ENCODE assay signal across 8 mouse cellular contexts in the genomic region with DNA sequence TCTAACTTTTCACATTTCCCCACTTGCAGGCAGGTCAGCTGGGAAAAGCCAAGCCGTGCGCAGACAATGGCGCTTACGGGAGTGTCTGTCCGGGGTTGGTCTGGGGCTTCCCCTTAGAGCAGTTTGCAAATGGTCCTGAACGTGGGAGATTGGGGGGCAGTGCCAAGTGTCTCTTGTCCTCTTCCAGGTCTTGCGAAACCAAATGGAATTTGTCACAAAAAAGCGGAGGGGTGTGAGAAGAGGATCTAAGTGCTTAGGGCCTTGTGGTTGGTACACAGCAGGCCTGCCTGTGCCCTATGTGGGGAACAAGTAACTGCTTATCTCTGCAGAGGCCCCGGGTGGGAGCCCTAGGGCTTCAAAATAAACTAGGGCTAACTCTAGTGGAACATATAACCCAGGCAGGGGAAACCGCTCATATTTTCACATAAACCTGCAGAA. TPM values are rescaled to one million over a fixed set of nuclear protein-coding genes. Genes with fewer than 3 reads are reported as not detected.
DNase-seq lines count a peak whose midpoint lies in the region; ATAC-seq and TF ChIP-seq lines count a peak whose summit lies in the region.
"Had no signal": no experiment of that assay in that cellular context is flagged by ENCODE, and none has a peak within 500 bp of the region (broad histone marks: within the 10 kb centered on the region; RNA-seq: fewer than 3 reads in every experiment).

No protein-coding gene starts in this region.

- WGBS in forebrain, embryonic 15.5 days: 3% methylated on average over 10 of the region's 10 CpGs

- H3K36me3 ChIP-seq in E14TG2a.4 (ENCODE audit: insufficient read depth, low read length): no peaks in the 10 kb centered on the region; the same call in 1 of the 2 replicates
- no peaks in the 10 kb centered on the region for H3K36me3 ChIP-seq in forebrain, embryonic 15.5 days

- H3K27ac ChIP-seq in forebrain, embryonic 15.5 days (replicated peaks): peak overlapping the region; percentile 32; the same call in 1 of the 2 replicates

- H3K27me3 ChIP-seq in E14TG2a.4 (ENCODE audit: insufficient read depth, low read length): no peaks in the 10 kb centered on the region
- no peaks in the 10 kb centered on the region for H3K27me3 ChIP-seq in forebrain, embryonic 15.5 days

- H3K4me1 ChIP-seq in E14TG2a.4 (replicated peaks; ENCODE audit: low read depth, low read length): peaks cover 42% of the 10 kb centered on the region
- peaks cover 22% of the 10 kb centered on the region for H3K4me1 ChIP-seq in forebrain, embryonic 15.5 days

- peak; percentile 74 for ATAC-seq in forebrain, embryonic 15.5 days (replicated peaks)

- H3K4me3 ChIP-seq in E14TG2a.4 (replicated peaks; ENCODE audit: low read length): peak overlapping the region; percentile 67
- H3K4me3 ChIP-seq in forebrain, embryonic 15.5 days: peak overlapping the region; percentile 1; the same call in 1 of the 2 replicates

- no peak for TF ChIP-seq CTCF in E14TG2a.4 (conservative IDR thresholded peaks at IDR 0.05; ENCODE audit: low read length)

- peak overlapping the region; percentile 21; the same call in 1 of the 2 replicates for H3K4me2 ChIP-seq in forebrain, embryonic 15.5 days (replicated peaks)

- no peak overlapping the region; the same call in 1 of the 2 replicates for H3K9ac ChIP-seq in forebrain, embryonic 15.5 days (replicated peaks)

- no peaks in the 10 kb centered on the region for H3K9me3 ChIP-seq in E14TG2a.4 (ENCODE audit: low read length)
- H3K9me3 ChIP-seq in forebrain, embryonic 15.5 days: no peaks in the 10 kb centered on the region

- DNase-seq in Muller cell, postnatal 12 days (ENCODE audit: inconsistent ontology term): peak; percentile 90
- DNase-seq in lung, postnatal 25 days (ENCODE audit: low spot score): peak; percentile 26
- no peak for DNase-seq in adipocyte (ENCODE audit: low spot score)
- DNase-seq in ovary, postnatal 36 days (ENCODE audit: low spot score): no peak
- no peak for DNase-seq in thymus, adult 18-20 months
- DNase-seq: kidney, postnatal 36 days had no signal

RNA-seq across cellular contexts. Expression of gene Shisa3, which starts 26.2 kb away (rescaled TPM):
- polyA plus RNA-seq in forebrain, embryonic 15.5 days (2015; fragmentation: Nextera tagmentation; extraction: Ambion mirVana): 0.36 and 0.70 TPM in 2 replicates

Comparison
In these comparisons a context has a peak if more than half of its experiments do, and no peak if none do; other contexts are left out.
1. DNase-seq: peak in Muller cell, postnatal 12 days (single experiment) and lung, postnatal 25 days (single experiment); none in adipocyte (single experiment), ovary, postnatal 36 days (single experiment) and thymus, adult 18-20 months (0 of 2).